Mouse (Mus musculus) lung, postnatal 36 days (tissue): ENCODE data around the gene Rab11fip4.

ENCODE experiments used
- DNase-seq: peaks from one replicate; pipeline ENCODE4 v3.0.0; 2022; ENCODE audit warnings: mixed read lengths

The Rab11fip4 gene

GRCm38 (mm10) chr11:79615871-79616270, 24.9 kb downstream of the Rab11fip4 start:
- DNase-seq = no peak

GRCm38 (mm10) chr11:79617991-79618390, 27.0 kb downstream of the Rab11fip4 start:
- no peak for DNase-seq

- peak; percentile 71 for DNase-seq
Measured at GRCm38 (mm10) chr11:79623029-79623428, 32.0 kb downstream of the Rab11fip4 start.

GRCm38 (mm10) chr11:79624801-79625302, 33.8 kb downstream of the Rab11fip4 start:
- DNase-seq = peak; percentile 85

- no peak for DNase-seq
Measured at GRCm38 (mm10) chr11:79628716-79629115, 37.7 kb downstream of the Rab11fip4 start.

GRCm38 (mm10) chr11:79629752-79630374, 38.9 kb downstream of the Rab11fip4 start:
- no peak for DNase-seq

- no peak for DNase-seq
Measured at GRCm38 (mm10) chr11:79630521-79630920, 39.5 kb downstream of the Rab11fip4 start.

- DNase-seq = no peak
Measured at GRCm38 (mm10) chr11:79633366-79633765, 42.4 kb downstream of the Rab11fip4 start.

GRCm38 (mm10) chr11:79635661-79636449, 44.8 kb downstream of the Rab11fip4 start:
- DNase-seq = no peak

- no peak for DNase-seq
Measured at GRCm38 (mm10) chr11:79636481-79636880, 45.5 kb downstream of the Rab11fip4 start.

- no peak for DNase-seq
Measured at GRCm38 (mm10) chr11:79638691-79639090, 47.7 kb downstream of the Rab11fip4 start.

- DNase-seq = no peak
Measured at GRCm38 (mm10) chr11:79640940-79641733, 50.1 kb downstream of the Rab11fip4 start.

GRCm38 (mm10) chr11:79643730-79644129, 52.7 kb downstream of the Rab11fip4 start:
- DNase-seq = no peak

- no peak for DNase-seq
Measured at GRCm38 (mm10) chr11:79644717-79645191, 53.7 kb downstream of the Rab11fip4 start.

- no peak for DNase-seq
Measured at GRCm38 (mm10) chr11:79646026-79646425, 55.0 kb downstream of the Rab11fip4 start.

- no peak for DNase-seq
Measured at GRCm38 (mm10) chr11:79646467-79647070, 55.6 kb downstream of the Rab11fip4 start.

- DNase-seq = no peak
Measured at GRCm38 (mm10) chr11:79647071-79647501, 56.1 kb downstream of the Rab11fip4 start.

GRCm38 (mm10) chr11:79650359-79650835, 59.4 kb downstream of the Rab11fip4 start:
- no peak for DNase-seq

GRCm38 (mm10) chr11:79652257-79652656, 61.2 kb downstream of the Rab11fip4 start:
- DNase-seq = no peak

- DNase-seq = no peak
Measured at GRCm38 (mm10) chr11:79652921-79653575, 62.0 kb downstream of the Rab11fip4 start.

GRCm38 (mm10) chr11:79654407-79654831, 63.4 kb downstream of the Rab11fip4 start:
- DNase-seq = no peak

GRCm38 (mm10) chr11:79655592-79655991, 64.6 kb downstream of the Rab11fip4 start:
- no peak for DNase-seq
